Mouse (Mus musculus): ENCODE data around the gene Adarb2.
A peak's percentile ranks its signal among the peaks of the same experiment; 100 is the strongest.

The Adarb2 gene

GRCm38 (mm10) chr13:8680470-8681129 lies 477.9 kb downstream of the Adarb2 start:
- DNase-seq (ENCODE audit: low spot score in 2 of 2): no peak

GRCm38 (mm10) chr13:8691448-8691847 lies 488.8 kb downstream of the Adarb2 start:
- DNase-seq (ENCODE audit: low spot score in 2 of 2): no peak

- no peak for DNase-seq (ENCODE audit: low spot score in 2 of 2)
Observed at GRCm38 (mm10) chr13:8692787-8693186, 490.1 kb downstream of the Adarb2 start.

- no peak for DNase-seq (ENCODE audit: low spot score in 2 of 2)
Observed at GRCm38 (mm10) chr13:8698451-8698850, 495.8 kb downstream of the Adarb2 start.

- DNase-seq (ENCODE audit: low spot score in 2 of 2): no peak
Observed at GRCm38 (mm10) chr13:8699831-8700230, 497.2 kb downstream of the Adarb2 start.

GRCm38 (mm10) chr13:8700981-8701380 lies 498.3 kb downstream of the Adarb2 start:
- DNase-seq (ENCODE audit: low spot score in 2 of 2): no peak

- no peak for DNase-seq (ENCODE audit: low spot score in 2 of 2)
Observed at GRCm38 (mm10) chr13:8705296-8705695, 502.6 kb downstream of the Adarb2 start.

- no peak for DNase-seq (ENCODE audit: low spot score in 2 of 2)
Observed at GRCm38 (mm10) chr13:8713377-8713776, 510.7 kb downstream of the Adarb2 start.

- no peak for DNase-seq (ENCODE audit: low spot score in 2 of 2)
Observed at GRCm38 (mm10) chr13:8729972-8730645, 527.4 kb downstream of the Adarb2 start.

- DNase-seq (ENCODE audit: low spot score in 2 of 2): peak in 1 of 2 experiments; percentile 68
Observed at GRCm38 (mm10) chr13:8737139-8737865, 534.6 kb downstream of the Adarb2 start.

- DNase-seq (ENCODE audit: low spot score in 2 of 2): no peak
Observed at GRCm38 (mm10) chr13:8742792-8743191, 540.1 kb downstream of the Adarb2 start.

- no peak for DNase-seq (ENCODE audit: low spot score in 2 of 2)
Observed at GRCm38 (mm10) chr13:8744565-8744964, 541.9 kb downstream of the Adarb2 start.

GRCm38 (mm10) chr13:8745596-8745995 lies 542.9 kb downstream of the Adarb2 start:
- DNase-seq (ENCODE audit: low spot score in 2 of 2): no peak

- peak in 1 of 2 experiments; percentile 34 for DNase-seq (ENCODE audit: low spot score in 2 of 2)
Observed at GRCm38 (mm10) chr13:8749451-8749850, 546.8 kb downstream of the Adarb2 start.

- DNase-seq (ENCODE audit: low spot score in 2 of 2): no peak
Observed at GRCm38 (mm10) chr13:8760940-8761339, 558.3 kb downstream of the Adarb2 start.

- DNase-seq (ENCODE audit: low spot score in 2 of 2): no peak
Observed at GRCm38 (mm10) chr13:8769654-8770227, 567.1 kb downstream of the Adarb2 start.

- DNase-seq (ENCODE audit: low spot score in 2 of 2): no peak
Observed at GRCm38 (mm10) chr13:8770616-8771015, 568.0 kb downstream of the Adarb2 start.

- peak in 1 of 2 experiments; percentile 61 for DNase-seq (ENCODE audit: low spot score in 2 of 2)
Observed at GRCm38 (mm10) chr13:8780441-8780840, 577.8 kb downstream of the Adarb2 start.

GRCm38 (mm10) chr13:8782636-8783035 lies 580.0 kb downstream of the Adarb2 start:
- no peak for DNase-seq (ENCODE audit: low spot score in 2 of 2)

- no peak for DNase-seq (ENCODE audit: low spot score in 2 of 2)
Observed at GRCm38 (mm10) chr13:8783686-8784307, 581.1 kb downstream of the Adarb2 start.

- no peak for DNase-seq (ENCODE audit: low spot score in 2 of 2)
Observed at GRCm38 (mm10) chr13:8784308-8785061, 581.8 kb downstream of the Adarb2 start.

Measured in cerebellum, postnatal 4 days (tissue).